Mouse (Mus musculus) frontal cortex, postnatal 25 days (tissue): ENCODE data around the gene Lrp6.

ENCODE experiments used
- DNase-seq, 2 experiments: peaks; one replicate each; pipeline ENCODE4 v3.0.0; 2022; ENCODE audit warnings: low spot score in 2 of 2

Gene Lrp6

DNA sequence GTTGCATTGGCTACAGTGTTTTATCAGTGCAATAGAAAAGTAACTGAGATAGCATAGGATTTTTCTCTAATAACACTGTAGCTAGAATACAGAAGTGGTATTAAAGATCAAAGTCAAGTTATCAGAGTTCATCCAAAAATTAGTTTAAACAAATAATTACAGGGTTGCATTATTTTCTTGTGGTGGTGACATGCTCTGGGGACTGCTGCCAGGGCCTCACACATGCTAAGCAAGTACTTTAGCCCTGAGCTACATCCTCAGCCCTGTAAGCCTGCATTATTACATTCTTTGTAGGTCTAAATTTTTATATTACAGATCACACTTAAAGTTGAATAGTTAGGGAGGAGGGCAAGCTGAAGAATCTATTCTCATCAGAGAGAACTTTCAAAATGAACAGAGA, 68.2 kb downstream of the Lrp6 start:
- no peak for DNase-seq

- no peak for DNase-seq
These were observed 71.7 kb downstream of the Lrp6 start for GRCm38 (mm10) chr6:134494828-134495698.

- DNase-seq = no peak
These were observed 77.1 kb downstream of the Lrp6 start for GRCm38 (mm10) chr6:134489637-134490036.

DNA sequence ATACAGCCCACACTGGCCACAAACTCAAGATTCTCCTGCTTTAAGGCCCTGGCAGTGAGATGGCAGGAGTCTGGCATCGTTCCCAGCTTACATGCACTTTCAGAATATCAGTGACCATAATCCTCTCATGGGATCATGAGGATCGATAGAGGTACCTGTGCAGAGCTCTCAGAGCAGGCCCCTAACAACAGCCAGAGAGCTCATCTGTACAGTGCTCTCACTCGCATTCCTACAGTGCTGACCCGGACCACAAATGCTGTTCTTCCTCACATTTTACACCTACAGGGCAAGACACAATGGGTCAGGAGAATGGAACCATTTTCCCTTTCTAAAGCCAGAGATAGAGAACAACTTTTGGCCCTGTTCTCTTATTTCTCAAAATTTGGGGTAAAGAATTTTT, 77.6 kb downstream of the Lrp6 start:
- no peak for DNase-seq

DNA sequence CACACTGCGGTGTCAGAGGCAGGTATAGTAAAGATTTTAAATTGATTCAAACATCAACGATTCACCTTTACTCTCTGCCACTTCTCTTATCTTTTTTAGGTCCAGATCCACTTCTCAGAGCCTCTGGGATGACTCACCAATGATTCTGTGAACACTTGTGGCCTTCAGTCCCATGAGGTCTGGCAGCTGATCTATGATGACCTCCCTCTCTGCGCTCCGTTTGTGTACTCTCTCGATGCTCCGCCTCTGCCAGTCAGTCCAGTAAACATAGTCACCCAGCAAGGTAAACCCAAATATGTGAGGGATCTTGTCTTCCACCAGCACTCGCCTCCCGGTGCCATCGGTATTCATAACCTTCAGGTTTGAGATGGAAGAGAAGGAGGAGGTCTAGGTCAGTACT, 80.4 kb downstream of the Lrp6 start:
- DNase-seq = no peak

GRCm38 (mm10) chr6:134479481-134479880, 87.3 kb downstream of the Lrp6 start:
- no peak for DNase-seq

GRCm38 (mm10) chr6:134473143-134473561, 93.6 kb downstream of the Lrp6 start:
- no peak for DNase-seq

DNA sequence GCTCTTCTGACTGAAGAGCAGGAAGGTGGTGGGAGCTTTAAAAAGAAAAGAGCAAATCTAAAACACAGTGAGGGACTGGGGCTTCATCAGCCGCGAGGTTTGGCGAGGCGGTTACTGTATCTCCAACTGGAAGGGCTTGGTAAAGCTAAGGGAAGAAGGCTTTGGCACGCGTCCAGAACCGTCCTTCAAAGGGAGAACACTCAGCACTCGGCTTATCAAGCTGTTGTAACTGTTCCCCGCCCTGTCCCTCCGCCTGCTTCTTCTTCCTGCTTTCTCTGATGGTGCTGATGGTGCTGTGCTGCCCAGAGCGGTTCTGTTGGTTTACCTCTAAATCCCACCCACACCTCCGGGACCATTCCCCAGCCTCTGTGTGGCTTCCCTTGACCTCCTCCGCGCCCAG, 95.9 kb downstream of the Lrp6 start:
- no peak for DNase-seq

DNA sequence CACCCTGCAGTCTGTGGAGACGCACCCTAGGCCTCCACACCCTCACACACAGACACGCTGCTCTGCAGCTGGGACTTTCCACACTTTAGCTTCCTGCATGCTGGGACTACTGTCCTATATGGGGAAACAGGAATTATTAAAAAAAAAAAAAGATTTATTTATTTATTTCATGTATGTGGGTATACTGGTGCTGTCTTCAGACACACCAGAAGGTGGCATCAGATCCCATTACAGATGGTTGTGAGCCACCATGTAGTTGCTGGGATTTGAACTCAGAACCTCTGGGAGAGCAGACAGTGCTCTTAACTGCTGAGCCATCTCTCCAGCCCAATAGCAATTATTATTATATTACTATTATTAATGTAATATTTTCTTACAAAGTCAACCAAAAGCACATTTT, 97.5 kb downstream of the Lrp6 start:
- DNase-seq = no peak

GRCm38 (mm10) chr6:134466671-134467229, 100.0 kb downstream of the Lrp6 start:
- no peak for DNase-seq

DNA sequence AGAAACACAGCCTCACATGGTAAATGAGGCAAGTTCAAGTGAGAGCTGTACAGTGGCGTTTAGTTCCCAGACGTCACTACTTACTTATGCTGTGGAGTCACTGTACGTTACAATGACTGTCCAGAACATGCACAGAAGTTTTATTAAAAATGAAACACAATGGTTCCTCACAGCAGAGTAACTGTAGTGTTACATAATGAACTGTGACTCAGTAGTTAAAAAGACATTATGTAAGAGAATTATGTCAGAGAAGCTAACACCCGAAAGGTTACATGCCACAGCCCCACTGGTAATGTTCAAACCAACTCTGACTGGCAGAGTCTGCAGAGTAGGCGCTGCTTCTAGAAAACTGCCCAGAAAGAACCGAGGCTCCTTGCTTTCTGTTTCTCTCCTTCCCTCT, 105.6 kb downstream of the Lrp6 start:
- no peak for DNase-seq

GRCm38 (mm10) chr6:134458376-134458775, 108.4 kb downstream of the Lrp6 start:
- DNase-seq = no peak

- DNase-seq = no peak
These were observed 112.7 kb downstream of the Lrp6 start for GRCm38 (mm10) chr6:134454093-134454492.

- DNase-seq = peak in 1 of 2 experiments; percentile 23
These were observed 116.1 kb downstream of the Lrp6 start for GRCm38 (mm10) chr6:134450661-134451119.

- DNase-seq = no peak
These were observed 116.8 kb downstream of the Lrp6 start for GRCm38 (mm10) chr6:134449958-134450357.

DNA sequence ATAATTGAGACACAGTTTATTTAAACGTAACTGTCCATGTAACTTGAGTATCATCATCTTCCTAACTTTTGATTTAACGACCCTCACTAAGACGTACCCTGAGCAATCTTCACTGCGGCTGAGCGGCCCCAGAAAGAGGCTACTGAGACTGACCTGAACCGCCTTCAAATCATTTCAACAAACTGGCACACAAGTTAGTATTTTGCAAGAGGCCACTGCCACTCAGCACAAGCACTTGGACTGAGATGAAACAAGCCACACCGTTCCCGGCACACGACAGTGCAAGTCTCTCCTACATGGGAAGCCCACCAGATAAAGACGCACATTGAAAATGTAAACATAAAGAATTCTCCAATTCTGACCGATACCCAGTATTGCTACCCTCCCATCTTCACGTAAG, 118.3 kb downstream of the Lrp6 start:
- no peak for DNase-seq

- DNase-seq = no peak
These were observed 122.8 kb downstream of the Lrp6 start for GRCm38 (mm10) chr6:134443925-134444324.

DNA sequence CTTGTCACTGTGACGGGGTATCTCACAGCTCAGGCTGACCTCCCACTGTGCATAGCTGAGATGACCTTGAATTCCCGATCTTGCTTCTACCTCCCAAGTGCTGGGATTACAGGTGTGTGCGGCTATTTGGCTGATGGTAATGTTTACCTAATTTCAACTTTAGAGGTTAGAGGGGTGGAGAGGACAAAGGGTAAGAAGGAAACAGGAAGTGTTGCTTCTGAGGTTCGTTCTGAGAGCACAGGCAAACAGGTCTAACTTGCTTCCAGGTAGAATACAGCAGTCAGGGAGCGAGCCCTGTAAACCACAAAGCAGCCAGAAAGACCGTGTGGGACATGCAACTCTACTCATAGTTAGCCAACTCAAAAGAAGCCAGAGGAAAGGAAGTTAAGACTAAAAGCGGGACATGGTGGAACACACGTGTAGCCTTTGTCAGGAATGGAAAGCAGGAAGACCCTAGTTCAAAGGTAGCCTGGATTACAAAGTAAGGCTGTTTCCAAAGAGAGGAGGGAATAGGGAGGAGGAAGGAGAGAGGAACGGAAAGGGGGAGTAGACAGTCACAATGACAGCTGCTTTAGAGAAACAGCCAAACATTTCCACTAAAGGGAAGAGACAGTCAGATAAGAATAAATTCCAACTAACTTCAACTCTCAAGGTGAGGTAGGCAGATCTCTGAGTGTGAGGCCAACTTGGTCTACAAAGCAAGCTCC, 123.4 kb downstream of the Lrp6 start:
- DNase-seq = no peak

- no peak for DNase-seq
These were observed 124.5 kb downstream of the Lrp6 start for GRCm38 (mm10) chr6:134442219-134442618.

DNA sequence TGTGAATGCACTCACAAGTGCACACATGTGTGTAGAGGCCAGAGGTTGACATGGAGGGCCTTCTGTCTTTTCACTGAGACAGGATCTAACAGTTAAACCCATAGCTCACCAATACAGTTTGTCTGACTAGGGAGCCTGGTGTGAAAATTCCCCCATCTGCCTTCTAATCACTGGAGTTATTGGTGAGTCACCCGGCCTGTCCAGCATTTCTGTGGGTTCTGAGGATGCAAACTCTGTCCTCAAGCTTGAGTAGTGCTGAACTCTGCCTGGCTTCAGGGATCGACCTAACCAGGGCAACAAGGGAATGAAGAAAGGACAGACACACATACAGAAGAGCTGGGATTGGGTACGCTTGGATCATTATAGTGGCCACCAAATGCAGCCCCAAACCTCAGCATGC, 125.0 kb downstream of the Lrp6 start:
- DNase-seq = no peak

DNA sequence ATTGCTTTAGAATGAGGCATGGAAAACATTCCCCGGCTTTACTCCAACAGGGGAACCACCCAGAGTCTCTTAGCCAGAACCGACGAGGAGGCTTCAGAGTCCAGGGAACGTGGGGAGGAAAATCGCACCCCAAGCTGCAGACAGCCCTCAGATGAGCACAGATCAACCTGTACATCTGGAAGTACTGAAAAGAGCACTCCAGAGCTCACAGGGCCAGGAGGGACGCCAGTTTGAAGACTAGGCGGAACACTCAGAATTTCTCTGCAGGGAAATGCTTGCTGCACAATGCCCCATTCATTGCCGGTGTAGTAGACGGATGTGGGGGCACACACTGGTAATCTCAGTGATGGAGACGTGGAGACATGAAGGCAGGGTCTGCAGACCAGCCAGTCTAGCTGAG, 126.7 kb downstream of the Lrp6 start:
- DNase-seq = no peak

- peak; percentile 20 to 32 for DNase-seq
These were observed 127.3 kb downstream of the Lrp6 start for GRCm38 (mm10) chr6:134439401-134440021.
